Mouse (Mus musculus) right cerebral cortex, postnatal 4 days (tissue): ENCODE results near the gene Got1.

ENCODE experiments used
- DNase-seq: peaks from one replicate; pipeline ENCODE4 v3.0.0-alpha.2; 2022

Gene Got1

GRCm38 (mm10) chr19:43524187-43525103 is at the start of gene Got1:
Got1 (minus strand) TSS chr19:43524605.
- DNase-seq, result peak; percentile 89

DNA sequence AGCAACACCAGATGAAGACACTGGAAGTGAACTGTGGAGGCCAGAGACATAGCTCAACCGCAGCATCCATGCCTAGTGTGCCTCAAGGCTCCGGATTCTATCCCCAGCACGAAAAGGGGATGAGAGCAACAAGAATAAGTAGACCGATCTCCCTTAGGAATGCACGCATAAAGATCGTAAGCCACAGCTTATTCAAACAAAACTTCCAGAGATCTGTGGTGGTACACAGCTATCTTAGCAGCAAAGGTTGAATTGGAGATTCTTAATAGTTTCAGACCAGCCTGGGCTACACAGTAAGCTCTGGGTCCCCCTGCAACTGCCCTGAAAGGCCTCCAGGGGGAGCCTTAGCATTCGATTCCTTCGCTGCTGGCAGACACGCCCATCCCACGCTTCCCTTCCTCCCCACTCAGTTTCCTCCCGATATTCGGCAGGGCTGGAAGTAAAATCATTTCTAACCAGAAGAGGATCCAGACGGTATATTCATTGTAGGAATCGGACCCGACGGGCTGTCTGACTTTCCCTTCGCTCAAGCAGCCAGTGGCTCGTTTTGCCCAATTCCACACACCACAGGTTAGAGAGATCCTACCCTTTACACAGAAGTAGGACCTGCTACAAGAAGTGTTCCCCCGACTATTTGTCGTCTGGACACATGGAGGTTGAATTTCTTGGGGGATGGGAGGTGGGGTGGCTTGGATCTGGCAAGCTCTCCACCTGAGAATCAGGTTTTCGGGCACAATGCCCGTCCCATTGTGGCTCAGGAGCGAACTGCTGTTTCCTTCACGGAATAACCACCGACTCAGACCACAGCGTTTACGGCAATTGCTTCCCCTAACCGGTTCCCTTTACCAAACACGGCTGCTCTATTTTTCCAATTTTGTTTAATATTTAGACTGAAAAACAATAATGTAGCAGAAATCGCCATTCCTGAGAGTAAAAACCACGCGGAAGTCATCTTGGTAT is 46.7 kb upstream of the Got1 start:
- DNase-seq, result peak; percentile 75

GRCm38 (mm10) chr19:43569133-43569532 is 44.7 kb upstream of the Got1 start:
- no peak for DNase-seq

DNA sequence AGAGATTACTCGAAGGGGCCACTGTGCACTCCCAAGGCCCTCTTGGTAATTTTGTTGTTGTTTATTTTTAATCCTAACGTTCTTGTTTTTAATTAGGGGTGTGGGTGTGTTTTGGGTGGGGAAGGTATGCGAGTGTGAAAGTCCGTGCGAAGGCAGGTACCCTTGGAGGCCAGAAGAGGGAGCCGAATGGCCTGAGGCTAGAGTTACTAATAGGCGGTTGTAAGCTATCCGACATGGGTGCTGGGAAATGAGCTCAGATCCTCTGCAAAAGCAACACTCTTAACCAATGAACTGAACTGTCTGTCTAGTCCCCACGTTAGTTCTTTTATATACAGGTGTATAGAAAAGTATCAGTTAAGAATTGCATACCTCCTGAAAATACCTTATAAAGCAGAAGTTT is 43.9 kb upstream of the Got1 start:
- no peak for DNase-seq

GRCm38 (mm10) chr19:43563166-43563565 is 38.8 kb upstream of the Got1 start:
- no peak for DNase-seq

- no peak for DNase-seq
These were observed 37.4 kb upstream of the Got1 start for GRCm38 (mm10) chr19:43561841-43562240.

GRCm38 (mm10) chr19:43560244-43560643 is 35.8 kb upstream of the Got1 start:
- DNase-seq, result no peak

DNA sequence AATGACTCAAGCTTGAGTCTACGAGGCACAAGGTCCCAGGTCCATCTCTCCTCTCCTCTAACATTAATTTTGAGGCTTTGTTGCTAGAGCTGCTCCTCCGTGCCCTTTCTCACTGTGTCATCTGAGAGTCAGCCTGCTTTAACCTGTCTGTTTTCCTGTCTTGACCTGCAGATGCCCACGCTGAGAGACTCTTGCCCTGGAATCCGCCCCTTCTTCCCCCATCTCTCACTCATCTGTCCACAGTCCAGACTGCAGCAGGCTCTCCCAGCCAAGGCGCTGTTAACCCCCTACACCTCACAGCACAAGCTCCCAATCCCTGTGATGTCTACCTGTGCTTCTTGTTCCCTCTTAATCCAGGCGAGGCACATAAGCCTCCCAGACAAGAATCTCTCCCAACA is 27.1 kb upstream of the Got1 start:
- no peak for DNase-seq

DNA sequence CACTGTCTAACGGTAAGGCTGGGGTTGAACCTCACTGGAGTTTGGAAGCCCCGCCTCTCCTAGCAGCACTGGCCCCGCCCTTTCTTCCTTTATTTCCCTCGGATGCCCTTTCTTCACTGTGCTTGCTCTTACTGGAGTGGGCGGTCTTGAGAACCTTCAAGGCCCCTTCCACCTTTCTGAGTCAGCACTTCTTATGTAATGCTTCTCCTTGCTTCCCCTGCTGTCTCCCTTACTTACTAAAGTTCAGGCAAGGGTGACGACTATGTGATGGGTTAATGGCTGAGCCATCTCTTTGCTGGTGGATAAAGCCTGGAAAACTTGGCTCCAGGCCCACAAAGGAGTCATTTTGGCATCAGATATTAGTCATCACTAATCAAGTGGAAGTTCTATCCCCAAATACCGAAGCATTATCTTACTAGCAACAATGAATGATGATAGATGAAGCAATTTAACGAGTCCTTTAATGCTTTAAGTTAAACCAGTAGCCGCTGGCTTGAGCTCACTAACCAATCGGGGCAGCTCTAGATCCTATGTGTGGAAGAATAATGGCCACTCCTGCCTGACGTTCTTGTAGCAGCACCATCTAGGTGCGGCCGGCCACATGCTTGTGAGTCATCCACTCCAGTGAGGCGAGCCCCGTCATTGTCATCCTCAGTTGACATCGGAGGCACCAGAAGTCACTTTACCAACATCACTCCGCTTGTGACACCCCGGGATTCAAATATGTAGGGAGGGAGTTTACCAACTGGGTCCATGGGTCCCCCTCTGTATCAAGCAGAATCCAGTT is 26.5 kb upstream of the Got1 start:
- no peak for DNase-seq

- DNase-seq, result no peak
These were observed 23.7 kb upstream of the Got1 start for GRCm38 (mm10) chr19:43548060-43548459.

DNA sequence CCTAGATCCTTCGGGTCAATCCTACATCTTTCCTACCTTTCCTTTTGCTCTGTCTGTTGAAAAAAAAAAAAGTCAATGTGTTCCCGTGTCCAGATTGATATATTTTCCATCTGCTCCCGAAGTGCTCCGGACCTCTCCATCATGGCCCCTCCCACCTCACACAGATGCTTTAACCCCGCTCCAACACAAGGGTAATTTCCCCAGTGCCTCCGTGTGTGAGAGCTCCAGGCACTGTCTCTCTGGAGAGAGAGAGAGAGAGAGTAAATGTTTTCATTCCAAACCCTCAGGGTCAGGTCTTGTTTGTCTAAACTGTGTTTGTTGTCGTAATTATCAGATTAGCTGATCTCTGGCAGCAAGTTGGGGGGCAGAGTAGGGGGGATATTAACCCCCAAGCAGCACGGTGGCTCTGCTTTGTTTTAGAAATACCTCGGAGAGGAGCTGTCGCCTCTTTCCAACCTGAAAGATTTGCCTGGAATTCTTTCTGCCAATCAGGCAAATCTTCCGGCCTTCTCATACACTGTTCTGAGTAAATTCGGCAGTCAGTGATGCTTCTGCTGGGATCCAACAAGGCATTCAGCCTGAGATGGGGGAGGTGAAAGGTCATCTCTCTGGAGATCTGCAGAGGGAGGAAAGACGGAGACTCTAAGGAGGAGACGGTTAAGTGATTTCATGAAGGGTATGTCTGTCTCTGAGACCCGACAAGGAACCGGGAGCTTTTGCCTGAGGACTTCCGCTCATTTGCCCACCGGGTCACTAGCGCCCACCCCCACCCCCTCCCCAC is 22.1 kb upstream of the Got1 start:
- no peak for DNase-seq

DNA sequence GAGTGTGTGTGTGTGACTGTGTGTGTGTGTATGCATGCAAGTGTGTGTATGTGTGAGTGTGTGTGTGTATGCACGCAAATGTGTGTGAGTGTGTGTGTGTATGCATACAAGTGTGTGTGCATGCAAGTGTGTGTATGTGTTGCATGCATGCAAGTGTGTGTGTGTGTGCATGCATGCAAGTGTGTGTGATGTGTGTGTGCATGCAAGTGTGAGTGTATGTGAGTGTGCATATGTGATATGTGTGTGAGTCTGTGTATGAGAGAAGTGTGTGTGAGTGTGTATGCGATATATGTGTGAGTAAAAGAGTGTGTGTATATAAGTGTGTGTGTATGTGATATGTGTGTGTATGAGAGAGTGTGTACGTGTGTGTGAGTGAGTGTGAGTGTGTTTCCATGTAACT is 11.0 kb upstream of the Got1 start:
- DNase-seq, result no peak

DNA sequence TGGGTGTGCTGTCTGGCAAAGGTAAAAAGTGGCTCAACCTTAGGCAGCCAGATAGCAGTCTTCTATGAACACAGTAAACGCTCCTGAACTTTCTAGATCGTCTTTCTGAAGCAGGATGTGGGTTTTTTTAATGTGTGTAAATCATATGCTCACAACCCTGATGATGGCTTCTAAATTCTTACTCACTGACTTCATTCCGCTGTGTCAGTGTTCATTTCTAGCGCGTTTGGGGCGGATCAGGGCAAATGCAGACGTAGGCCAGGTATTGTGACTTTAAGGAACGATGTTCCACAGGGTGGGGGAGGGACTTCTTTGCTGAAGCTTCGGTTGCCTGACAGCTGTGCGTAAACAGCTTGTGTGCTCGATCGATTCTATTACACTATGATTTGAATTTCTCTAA is 6.5 kb upstream of the Got1 start:
- no peak for DNase-seq

GRCm38 (mm10) chr19:43530197-43530770 is 5.9 kb upstream of the Got1 start:
- peak; percentile 62 for DNase-seq

- no peak for DNase-seq
These were observed 3.7 kb upstream of the Got1 start for GRCm38 (mm10) chr19:43528056-43528587.

DNA sequence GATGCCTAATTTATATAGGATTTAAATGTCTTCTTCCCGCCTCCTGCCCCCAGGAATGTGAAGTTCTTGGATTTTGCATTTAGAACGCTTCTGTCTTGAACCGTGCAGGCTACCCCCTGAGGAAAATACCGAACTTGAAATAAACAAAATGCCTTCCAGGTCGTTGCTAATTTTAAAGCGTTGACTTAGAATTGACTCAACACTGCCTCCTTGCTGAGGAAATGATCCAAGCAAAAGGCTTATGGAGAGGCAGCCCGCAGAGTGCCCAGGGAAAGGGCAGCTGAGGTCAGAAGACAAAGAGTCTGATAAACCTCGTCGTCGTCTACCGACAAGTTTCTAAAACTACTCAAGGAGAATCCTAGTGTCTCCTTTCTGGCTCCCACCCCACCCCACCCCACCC is 2.7 kb upstream of the Got1 start:
- DNase-seq, result no peak

DNA sequence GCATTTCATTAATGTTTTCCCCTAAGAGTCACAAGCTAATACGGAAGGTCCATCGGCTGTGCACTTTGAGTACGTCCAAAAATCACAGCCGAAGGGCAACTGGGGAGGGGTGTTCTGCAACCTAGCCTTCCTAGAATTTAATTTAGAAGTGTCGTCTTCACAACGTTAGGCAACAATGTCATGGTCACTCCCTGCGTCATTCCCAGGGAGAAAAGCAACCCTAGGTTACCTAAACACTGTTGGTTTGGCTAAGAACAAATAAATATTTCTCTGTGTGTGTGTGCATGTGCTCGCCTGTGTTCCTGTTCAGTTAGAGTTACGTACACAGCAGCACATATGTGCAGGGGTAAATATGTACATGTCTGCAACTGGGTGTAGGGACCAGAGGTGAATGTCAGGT is 1.6 kb upstream of the Got1 start:
- no peak for DNase-seq

GRCm38 (mm10) chr19:43525566-43525965 is 1.2 kb upstream of the Got1 start:
- DNase-seq, result no peak

GRCm38 (mm10) chr19:43525104-43525482 is 688 bp upstream of the Got1 start:
- DNase-seq, result peak; percentile 41

GRCm38 (mm10) chr19:43523551-43523950 is 854 bp downstream of the Got1 start:
- peak; percentile 23 for DNase-seq

DNA sequence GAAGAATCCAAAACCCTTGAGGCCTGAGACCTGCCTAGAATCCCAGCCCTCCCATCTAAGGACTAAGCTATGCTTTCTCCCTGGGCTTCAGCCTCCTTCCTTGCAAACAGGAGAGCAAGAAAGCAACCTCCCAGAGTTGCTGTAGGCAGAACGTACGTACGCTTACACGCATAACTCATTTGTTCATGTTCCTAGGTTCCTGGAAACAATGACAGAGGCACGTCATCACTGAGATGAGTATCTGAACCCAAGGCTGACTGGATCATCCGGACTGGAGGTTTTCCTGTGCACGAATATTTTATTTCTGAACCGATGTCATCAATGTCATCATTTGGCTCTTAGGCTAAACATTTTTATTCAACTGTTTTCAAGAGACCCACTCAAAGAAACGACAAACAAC is 2.4 kb downstream of the Got1 start:
- DNase-seq, result no peak
